Mouse (Mus musculus) spleen, postnatal 0 days (tissue): ENCODE results near the gene Mpg. TPM values are rescaled to one million over a fixed set of nuclear protein-coding genes. Genes with fewer than 3 reads are reported as not detected.

ENCODE experiments used
- polyA plus RNA-seq: library from polyadenylated mRNA; unstranded; fragments of >200 nt; fragmentation: Nextera tagmentation; extraction: Ambion mirVana; gene quantifications from 2 replicates; pipeline ENCODE4 v1.2.1, GENCODE M21; 2015

Mpg gene
- 24.9 and 25.2 TPM in 2 replicates for polyA plus RNA-seq

GRCm38 (mm10) chr11:32226124-32226871 lies at the start of gene Mpg:
Gene Mpg, plus strand, starts transcription at chr11:32226505.

GRCm38 (mm10) chr11:32200075-32200601 lies 26.2 kb upstream of the Mpg start, which contains the start of gene Il9r:
Gene Il9r, minus strand, starts transcription at chr11:32200279.

GRCm38 (mm10) chr11:32205058-32205873 lies 21.0 kb upstream of the Mpg start, which contains the start of gene Snrnp25:
Gene Snrnp25, plus strand, starts transcription at chr11:32205415.

GRCm38 (mm10) chr11:32221951-32222409 lies 4.3 kb upstream of the Mpg start, which contains the start of gene Rhbdf1:
Gene Rhbdf1, minus strand, starts transcription at chr11:32222300.

GRCm38 (mm10) chr11:32267188-32267884 lies 41.0 kb downstream of the Mpg start, which contains the start of gene Nprl3:
Gene Nprl3, minus strand, starts transcription at chr11:32267707.

GRCm38 (mm10) chr11:32276347-32276746 lies 50.0 kb downstream of the Mpg start, which contains the start of gene Hba-x:
Gene Hba-x, plus strand, starts transcription at chr11:32276400.

Other genes with a start within 250 kb of the Mpg start
- gene Nsg2, start 226.0 kb upstream of the Mpg start, polyA plus RNA-seq, result 0.12 and 0.30 TPM in 2 replicates
- gene Il9r, start 26.2 kb upstream of the Mpg start, polyA plus RNA-seq, result 0.14 and 0.19 TPM in 2 replicates
- gene Snrnp25, start 21.1 kb upstream of the Mpg start, polyA plus RNA-seq, result 66.6 and 73.4 TPM in 2 replicates
- 8.4 and 10.8 TPM in 2 replicates for gene Rhbdf1, start 4.2 kb upstream of the Mpg start, polyA plus RNA-seq
- 47.1 and 51.0 TPM in 2 replicates for gene Nprl3, start 41.2 kb downstream of the Mpg start, polyA plus RNA-seq
- 2.3 and 3.2 TPM in 2 replicates for gene Hba-x, start 49.9 kb downstream of the Mpg start, polyA plus RNA-seq
- gene Hba-a1, start 57.0 kb downstream of the Mpg start, polyA plus RNA-seq, result 58,889 and 63,294 TPM in 2 replicates
- gene Hbq1b, start 60.5 kb downstream of the Mpg start, polyA plus RNA-seq, result 127 and 136 TPM in 2 replicates
- gene Hba-a2, start 70.0 kb downstream of the Mpg start, polyA plus RNA-seq, result 115,361 and 124,822 TPM in 2 replicates
- gene Hbq1a, start 73.6 kb downstream of the Mpg start, polyA plus RNA-seq, result 5.9 and 6.7 TPM in 2 replicates
- gene Sh3pxd2b, start 121.3 kb downstream of the Mpg start, polyA plus RNA-seq, result 4.3 and 6.0 TPM in 2 replicates
- gene Ubtd2, start 228.9 kb downstream of the Mpg start, polyA plus RNA-seq, result 8.6 and 10.3 TPM in 2 replicates